Mouse (Mus musculus): Measurements from ENCODE around the gene Trim15.

DNA sequence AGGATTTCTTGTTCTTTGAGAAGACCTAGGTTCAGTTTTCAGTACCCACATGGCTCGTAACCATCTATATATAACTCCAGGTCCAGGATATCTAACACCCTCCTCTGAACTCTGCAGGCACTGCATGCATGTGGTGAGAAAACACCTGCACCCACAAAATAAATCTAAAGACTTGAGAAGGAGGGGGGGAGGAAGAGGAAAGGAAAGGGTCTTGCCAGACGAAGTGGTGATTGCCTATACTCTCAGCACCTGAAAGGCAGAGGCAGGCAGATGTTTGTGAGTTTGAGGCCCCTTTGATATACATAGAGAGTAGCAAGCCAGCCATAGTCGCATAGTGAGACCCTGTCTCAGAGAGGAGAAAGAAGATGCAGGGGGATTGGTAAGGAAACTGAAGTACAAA lies 27.1 kb downstream of the Trim15 start:
- TF ChIP-seq CTCF (IDR thresholded peaks at IDR 0.05; ENCODE audit: control insufficient read depth, insufficient read depth, low read length) (no peak), POLR2A (IDR thresholded peaks at IDR 0.05; ENCODE audit: borderline replicate concordance, control insufficient read depth, low read depth, low read length) (no peak)

All from bone marrow, adult 2 months (tissue).